Mouse (Mus musculus): ENCODE data around the gene Grik5. TPM values are rescaled to one million over a fixed set of nuclear protein-coding genes. Genes with fewer than 3 reads are reported as not detected.

The Grik5 gene
- total and polyA plus RNA-seq, 2 experiments from 2014 or later = 14.8 to 142 TPM

DNA sequence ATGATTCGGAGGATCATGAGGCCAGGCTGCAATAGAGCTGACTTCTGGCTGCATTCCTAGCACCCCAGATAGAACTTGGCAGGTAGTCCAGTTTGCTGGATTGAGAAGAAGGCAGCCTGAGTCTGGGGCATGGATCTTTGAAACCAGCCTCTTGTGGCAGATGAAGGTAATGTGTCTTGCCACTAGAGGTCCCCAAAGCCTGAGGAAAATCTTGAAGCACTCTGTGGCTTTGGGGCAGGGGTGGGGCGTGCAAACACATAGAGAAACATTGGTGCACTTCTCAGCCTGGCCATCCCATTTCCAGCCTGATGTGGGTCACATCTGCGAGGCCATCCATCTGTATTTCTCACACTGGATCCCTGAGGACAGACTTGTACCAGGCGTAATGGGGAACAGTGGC is 10.4 kb upstream of the Grik5 start:
- H3K9ac ChIP-seq (replicated peaks; ENCODE audit: low read length) = no peak overlapping the region
- ATAC-seq = peak; percentile 33; the same call in 1 of the 2 replicates

DNA sequence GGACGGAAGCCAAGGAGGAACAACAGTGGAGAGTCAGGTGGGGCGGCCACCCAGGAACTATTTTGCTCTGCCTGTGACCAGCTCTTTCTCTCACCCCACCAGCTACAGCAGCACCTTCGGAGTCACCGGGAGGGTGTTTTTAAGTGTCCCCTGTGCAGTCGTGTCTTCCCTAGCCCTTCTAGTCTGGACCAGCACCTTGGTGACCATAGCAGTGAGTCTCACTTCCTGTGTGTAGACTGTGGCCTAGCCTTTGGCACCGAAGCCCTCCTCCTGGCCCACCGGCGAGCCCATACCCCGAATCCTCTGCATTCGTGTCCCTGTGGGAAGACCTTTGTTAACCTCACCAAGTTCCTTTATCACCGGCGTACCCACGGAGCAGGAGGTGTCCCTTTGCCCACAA is 8.3 kb upstream of the Grik5 start:
- TF ChIP-seq CTCF (IDR thresholded peaks at IDR 0.05; ENCODE audit: low read depth) = no peak
- H3K4me1 ChIP-seq (ENCODE audit: insufficient read depth, low read length) = peaks cover 15% of the 10 kb centered on the region; the same call in 1 of the 2 replicates
- no peaks in the 10 kb centered on the region for H3K27me3 ChIP-seq (ENCODE audit: insufficient read depth, low read length)
- H3K27ac ChIP-seq = no peak overlapping the region
- no peaks in the 10 kb centered on the region for H3K9me3 ChIP-seq (ENCODE audit: low read length)
- ATAC-seq (no peak), DNase-seq (ENCODE audit: low spot score) (no peak)
- no peak overlapping the region for H3K4me2 ChIP-seq (ENCODE audit: low read depth, low read length)
- H3K4me3 ChIP-seq (ENCODE audit: low read length) = no peak overlapping the region
- H3K9ac ChIP-seq (replicated peaks; ENCODE audit: low read length) = no peak overlapping the region
- H3K36me3 ChIP-seq (ENCODE audit: insufficient read depth, low read length) = peaks cover 43% of the 10 kb centered on the region
- WGBS = 94% methylated on average over 13 of the region's 13 CpGs

More for the DNA sequence above, 10.4 kb upstream of the Grik5 start:
- no peak overlapping the region for H3K4me2 ChIP-seq (ENCODE audit: low read depth, low read length)
- no peaks in the 10 kb centered on the region for H3K9me3 ChIP-seq (ENCODE audit: low read length)
- peaks cover 43% of the 10 kb centered on the region for H3K36me3 ChIP-seq (ENCODE audit: insufficient read depth, low read length)
- H3K27ac ChIP-seq = no peak overlapping the region
- H3K4me3 ChIP-seq (ENCODE audit: low read length) = no peak overlapping the region
- no peaks in the 10 kb centered on the region for H3K27me3 ChIP-seq (ENCODE audit: insufficient read depth, low read length)
- 69% methylated on average over 4 of the region's 4 CpGs for WGBS
- TF ChIP-seq CTCF (IDR thresholded peaks at IDR 0.05; ENCODE audit: low read depth) = peak; percentile 80
- peak; percentile 78 for DNase-seq (ENCODE audit: low spot score)
- H3K4me1 ChIP-seq (ENCODE audit: insufficient read depth, low read length) = peaks cover 11% of the 10 kb centered on the region; the same call in 1 of the 2 replicates

GRCm38 (mm10) chr7:25079496-25080026 is 7.4 kb upstream of the Grik5 start:
- no peaks in the 10 kb centered on the region for H3K9me3 ChIP-seq (ENCODE audit: low read length)
- no peak overlapping the region for H3K4me3 ChIP-seq (ENCODE audit: low read length)
- peaks cover 15% of the 10 kb centered on the region; the same call in 1 of the 2 replicates for H3K4me1 ChIP-seq (ENCODE audit: insufficient read depth, low read length)
- no peak for ATAC-seq
- WGBS = 76% methylated on average over 12 of the region's 12 CpGs
- H3K36me3 ChIP-seq (ENCODE audit: insufficient read depth, low read length) = peaks cover 40% of the 10 kb centered on the region
- DNase-seq (ENCODE audit: low spot score) = no peak
- H3K4me2 ChIP-seq (ENCODE audit: low read depth, low read length) = no peak overlapping the region
- TF ChIP-seq CTCF (IDR thresholded peaks at IDR 0.05; ENCODE audit: low read depth) = no peak
- H3K27ac ChIP-seq = no peak overlapping the region
- H3K9ac ChIP-seq (replicated peaks; ENCODE audit: low read length) = no peak overlapping the region
- no peaks in the 10 kb centered on the region for H3K27me3 ChIP-seq (ENCODE audit: insufficient read depth, low read length)

DNA sequence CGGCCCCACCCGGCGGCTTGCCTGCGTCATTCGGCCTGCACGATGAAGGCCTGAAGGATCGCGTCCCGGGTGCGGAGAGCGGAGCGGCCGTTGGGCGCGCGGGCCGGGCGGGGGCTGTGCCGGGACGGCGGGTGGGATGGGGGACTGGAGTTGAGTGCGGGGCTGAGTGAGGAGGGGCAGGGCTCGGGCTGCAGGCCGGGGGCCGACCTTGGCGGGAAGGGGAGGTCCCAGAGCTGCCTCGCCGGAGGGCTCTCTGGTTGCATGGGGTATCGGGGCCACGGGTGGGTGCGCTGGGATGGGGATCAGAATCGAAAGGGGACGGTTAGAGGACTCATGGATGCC is 5.2 kb upstream of the Grik5 start:
- H3K27me3 ChIP-seq (ENCODE audit: insufficient read depth, low read length) = no peaks in the 10 kb centered on the region
- peaks cover 30% of the 10 kb centered on the region for H3K36me3 ChIP-seq (ENCODE audit: insufficient read depth, low read length)
- peaks cover 21% of the 10 kb centered on the region; the same call in 1 of the 2 replicates for H3K4me1 ChIP-seq (ENCODE audit: insufficient read depth, low read length)
- TF ChIP-seq CTCF (IDR thresholded peaks at IDR 0.05; ENCODE audit: low read depth) = no peak
- under 1% methylated on average over 33 of the region's 33 CpGs for WGBS
- H3K27ac ChIP-seq = peak overlapping the region; percentile 94
- H3K4me2 ChIP-seq (ENCODE audit: low read depth, low read length) = peak overlapping the region; percentile 77
- H3K4me3 ChIP-seq (ENCODE audit: low read length) = peak overlapping the region; percentile 74
- H3K9ac ChIP-seq (replicated peaks; ENCODE audit: low read length) = peak overlapping the region; percentile 90
- ATAC-seq = no peak
- no peak for DNase-seq (ENCODE audit: low spot score)
- no peaks in the 10 kb centered on the region for H3K9me3 ChIP-seq (ENCODE audit: low read length)

DNA sequence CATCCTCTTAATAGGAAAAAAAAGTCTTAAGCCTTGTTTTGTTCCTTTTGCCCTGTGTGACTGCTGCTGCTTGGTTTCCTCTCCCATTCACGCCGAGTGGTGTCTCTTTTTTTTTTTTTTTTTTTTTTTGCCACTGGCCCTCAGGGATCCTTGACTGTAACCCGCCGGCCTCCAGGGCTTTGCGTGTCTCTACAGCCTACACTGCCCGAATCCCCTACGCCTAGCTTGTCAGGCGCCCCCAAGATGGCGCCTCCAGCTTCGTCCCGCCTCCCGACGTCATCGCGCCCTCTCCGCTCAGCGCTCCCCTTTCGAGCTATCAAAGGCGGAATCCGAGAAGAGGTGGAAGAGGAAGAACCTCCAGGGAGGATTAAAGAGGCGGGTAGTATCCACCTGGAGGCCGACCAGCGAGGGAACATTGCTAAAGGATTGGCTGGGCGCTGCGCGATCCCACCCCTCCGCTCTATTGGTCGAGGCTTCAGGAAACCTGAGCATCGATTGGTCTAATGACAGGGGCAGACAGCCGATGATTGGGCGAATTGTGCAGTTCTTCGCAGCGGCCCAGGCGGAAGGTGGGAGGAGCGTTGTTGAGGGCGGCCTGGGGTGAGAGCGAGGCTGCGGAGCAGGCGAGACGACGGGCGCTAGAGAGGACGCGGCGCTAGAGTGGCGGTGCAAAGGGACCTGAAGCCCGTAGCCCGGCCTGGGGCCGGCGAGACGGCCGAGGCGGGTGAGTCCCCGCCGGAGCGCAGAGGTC is 4.7 kb upstream of the Grik5 start:
- DNase-seq (ENCODE audit: low spot score) (peak; percentile 99), ATAC-seq (peak; percentile 96)
- no peaks in the 10 kb centered on the region for H3K27me3 ChIP-seq (ENCODE audit: insufficient read depth, low read length)
- H3K4me1 ChIP-seq (ENCODE audit: insufficient read depth, low read length) = peaks cover 21% of the 10 kb centered on the region; the same call in 1 of the 2 replicates
- peak overlapping the region; percentile 74 for H3K4me3 ChIP-seq (ENCODE audit: low read length)
- peak overlapping the region; percentile 94 for H3K27ac ChIP-seq
- WGBS = under 1% methylated on average over 56 of the region's 56 CpGs
- no peak; the same call in none of the 2 replicates for TF ChIP-seq CTCF (IDR thresholded peaks at IDR 0.05; ENCODE audit: low read depth)
- H3K36me3 ChIP-seq (ENCODE audit: insufficient read depth, low read length) = peaks cover 24% of the 10 kb centered on the region
- H3K9me3 ChIP-seq (ENCODE audit: low read length) = no peaks in the 10 kb centered on the region
- peak overlapping the region; percentile 90 for H3K9ac ChIP-seq (replicated peaks; ENCODE audit: low read length)
- H3K4me2 ChIP-seq (ENCODE audit: low read depth, low read length) = peak overlapping the region; percentile 77

DNA sequence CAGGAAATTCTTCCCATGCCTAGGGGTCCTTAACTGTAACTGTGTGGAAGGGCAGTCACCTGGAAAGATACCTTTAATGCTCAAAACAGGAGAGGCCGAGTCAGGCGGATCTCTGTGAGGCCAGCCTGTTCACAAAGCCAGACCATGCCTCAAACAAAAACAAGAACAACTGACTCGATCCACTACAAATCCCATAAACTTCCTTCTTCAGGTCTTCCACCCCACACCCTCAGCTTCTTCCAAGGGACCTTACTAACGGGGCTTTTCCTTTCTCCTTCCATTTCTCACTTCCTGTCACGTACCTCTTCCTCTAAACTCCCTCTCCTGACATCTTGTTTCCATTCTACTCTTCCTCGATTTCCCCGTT is 4.1 kb upstream of the Grik5 start:
- no peak for ATAC-seq
- no peak for TF ChIP-seq CTCF (IDR thresholded peaks at IDR 0.05; ENCODE audit: low read depth)
- peak overlapping the region; percentile 45 for H3K9ac ChIP-seq (replicated peaks; ENCODE audit: low read length)
- peaks cover 19% of the 10 kb centered on the region for H3K36me3 ChIP-seq (ENCODE audit: insufficient read depth, low read length)
- WGBS = 21% methylated on average over 7 of the region's 7 CpGs
- H3K27ac ChIP-seq = peak overlapping the region; percentile 86
- peaks cover 21% of the 10 kb centered on the region; the same call in 1 of the 2 replicates for H3K4me1 ChIP-seq (ENCODE audit: insufficient read depth, low read length)
- no peak for DNase-seq (ENCODE audit: low spot score)
- H3K9me3 ChIP-seq (ENCODE audit: low read length) = no peaks in the 10 kb centered on the region
- H3K4me3 ChIP-seq (ENCODE audit: low read length) = peak overlapping the region; percentile 74
- peak overlapping the region; percentile 56 for H3K4me2 ChIP-seq (ENCODE audit: low read depth, low read length)
- no peaks in the 10 kb centered on the region for H3K27me3 ChIP-seq (ENCODE audit: insufficient read depth, low read length)

- no peak overlapping the region for H3K9ac ChIP-seq (replicated peaks; ENCODE audit: low read length)
- no peak for TF ChIP-seq CTCF (IDR thresholded peaks at IDR 0.05; ENCODE audit: low read depth)
- H3K4me3 ChIP-seq (ENCODE audit: low read length) = no peak overlapping the region
- 0 out of 2 replicates have a peak overlapping the region, but pooled peaks have one; percentile 87 for H3K4me2 ChIP-seq (ENCODE audit: low read depth, low read length)
- H3K9me3 ChIP-seq (ENCODE audit: low read length) = no peaks in the 10 kb centered on the region
- 75% methylated on average over 8 of the region's 8 CpGs for WGBS
- no peak for ATAC-seq
- H3K27me3 ChIP-seq (ENCODE audit: insufficient read depth, low read length) = no peaks in the 10 kb centered on the region
- peaks cover 38% of the 10 kb centered on the region for H3K4me1 ChIP-seq (ENCODE audit: insufficient read depth, low read length)
- H3K36me3 ChIP-seq (ENCODE audit: insufficient read depth, low read length) = no peaks in the 10 kb centered on the region
- no peak for DNase-seq (ENCODE audit: low spot score)
- peak overlapping the region; percentile 91 for H3K27ac ChIP-seq
Observed at GRCm38 (mm10) chr7:25073924-25074323, 1.8 kb upstream of the Grik5 start.
